Mouse (Mus musculus) forelimb bud, embryonic 11.5 days (tissue): Measurements from ENCODE around the gene Gm45713.
"Not testable (repeated sequence)": the region's sequence is repeated elsewhere in the genome, so short reads cannot be mapped to it uniquely, and the experiment has no call there.

ENCODE experiments used
- DNase-seq: peaks from one replicate; pipeline ENCODE4 v3.0.0-alpha.2; 2012; ENCODE audit warnings: low read depth, low spot score

Gm45713 gene

GRCm38 (mm10) chr7:45124224-45125143 is 11.5 kb downstream of the Gm45713 start, which contains the start of gene Rps11:
Gene Rps11 (minus strand): TSS chr7:45124439.
- DNase-seq = peak; percentile 100

- DNase-seq = no peak
Observed at GRCm38 (mm10) chr7:45123186-45123570, 12.9 kb downstream of the Gm45713 start.

- DNase-seq = no peak
Observed at GRCm38 (mm10) chr7:45122561-45123185, 13.4 kb downstream of the Gm45713 start.

GRCm38 (mm10) chr7:45121966-45122365 is 14.1 kb downstream of the Gm45713 start:
- DNase-seq = no peak

- DNase-seq = no peak
Observed at GRCm38 (mm10) chr7:45121404-45121803, 14.6 kb downstream of the Gm45713 start.

GRCm38 (mm10) chr7:45119780-45120709 is 16.0 kb downstream of the Gm45713 start:
- no peak for DNase-seq

- DNase-seq = no peak
Observed at GRCm38 (mm10) chr7:45118336-45118735, 17.7 kb downstream of the Gm45713 start.

GRCm38 (mm10) chr7:45117566-45117965 is 18.5 kb downstream of the Gm45713 start:
- no peak for DNase-seq

GRCm38 (mm10) chr7:45113476-45113875 is 22.6 kb downstream of the Gm45713 start:
- no peak for DNase-seq

GRCm38 (mm10) chr7:45112529-45112928 is 23.5 kb downstream of the Gm45713 start:
- DNase-seq = no peak

GRCm38 (mm10) chr7:45111940-45112339 is 24.1 kb downstream of the Gm45713 start:
- DNase-seq = no peak

GRCm38 (mm10) chr7:45110089-45110488 is 25.9 kb downstream of the Gm45713 start:
- not testable (repeated sequence) for DNase-seq

- no peak for DNase-seq
Observed at GRCm38 (mm10) chr7:45107052-45107645, 28.9 kb downstream of the Gm45713 start.

- DNase-seq = no peak
Observed at GRCm38 (mm10) chr7:45106441-45106840, 29.6 kb downstream of the Gm45713 start.

- DNase-seq = no peak
Observed at GRCm38 (mm10) chr7:45105491-45105890, 30.5 kb downstream of the Gm45713 start.

- no peak for DNase-seq
Observed at GRCm38 (mm10) chr7:45104941-45105340, 31.1 kb downstream of the Gm45713 start.

- DNase-seq = no peak
Observed at GRCm38 (mm10) chr7:45103652-45104180, 32.3 kb downstream of the Gm45713 start, which contains the start of gene Fcgrt. Gene Fcgrt (minus strand): TSS chr7:45103851.

- DNase-seq = no peak
Observed at GRCm38 (mm10) chr7:45102940-45103585, 33.0 kb downstream of the Gm45713 start.

- DNase-seq = no peak
Observed at GRCm38 (mm10) chr7:45102441-45102840, 33.6 kb downstream of the Gm45713 start.

GRCm38 (mm10) chr7:45100046-45100445 is 36.0 kb downstream of the Gm45713 start:
- no peak for DNase-seq
